Mouse (Mus musculus): ENCODE measurements around the gene Bicdl1. TPM values are rescaled to one million over a fixed set of nuclear protein-coding genes. Genes with fewer than 3 reads are reported as not detected.

The Bicdl1 gene
- total RNA-seq, 1 experiment from 2014 or later = 10.2 TPM

GRCm38 (mm10) chr5:115695191-115695770 is 36.1 kb downstream of the Bicdl1 start:
- no peak for ATAC-seq (replicated peaks; ENCODE audit: insufficient number of reproducible peaks, low FRiP score, low TSS enrichment, poor library complexity, severe bottlenecking)

- ATAC-seq (replicated peaks; ENCODE audit: insufficient number of reproducible peaks, low FRiP score, low TSS enrichment, poor library complexity, severe bottlenecking) = no peak
These were observed 38.1 kb downstream of the Bicdl1 start for GRCm38 (mm10) chr5:115693271-115693670.

GRCm38 (mm10) chr5:115686716-115687115 is 44.7 kb downstream of the Bicdl1 start:
- no peak for ATAC-seq (replicated peaks; ENCODE audit: insufficient number of reproducible peaks, low FRiP score, low TSS enrichment, poor library complexity, severe bottlenecking)

GRCm38 (mm10) chr5:115685126-115685525 is 46.3 kb downstream of the Bicdl1 start:
- ATAC-seq (replicated peaks; ENCODE audit: insufficient number of reproducible peaks, low FRiP score, low TSS enrichment, poor library complexity, severe bottlenecking) = no peak

- ATAC-seq (replicated peaks; ENCODE audit: insufficient number of reproducible peaks, low FRiP score, low TSS enrichment, poor library complexity, severe bottlenecking) = no peak
These were observed 59.6 kb downstream of the Bicdl1 start for GRCm38 (mm10) chr5:115671846-115672245.

- ATAC-seq (replicated peaks; ENCODE audit: insufficient number of reproducible peaks, low FRiP score, low TSS enrichment, poor library complexity, severe bottlenecking) = no peak
These were observed 61.0 kb downstream of the Bicdl1 start for GRCm38 (mm10) chr5:115670406-115670805.

- no peak for ATAC-seq (replicated peaks; ENCODE audit: insufficient number of reproducible peaks, low FRiP score, low TSS enrichment, poor library complexity, severe bottlenecking)
These were observed 61.4 kb downstream of the Bicdl1 start for GRCm38 (mm10) chr5:115669974-115670373.

GRCm38 (mm10) chr5:115668986-115669385 is 62.4 kb downstream of the Bicdl1 start:
- no peak for ATAC-seq (replicated peaks; ENCODE audit: insufficient number of reproducible peaks, low FRiP score, low TSS enrichment, poor library complexity, severe bottlenecking)

GRCm38 (mm10) chr5:115667894-115668293 is 63.5 kb downstream of the Bicdl1 start:
- no peak for ATAC-seq (replicated peaks; ENCODE audit: insufficient number of reproducible peaks, low FRiP score, low TSS enrichment, poor library complexity, severe bottlenecking)

- no peak for ATAC-seq (replicated peaks; ENCODE audit: insufficient number of reproducible peaks, low FRiP score, low TSS enrichment, poor library complexity, severe bottlenecking)
These were observed 64.2 kb downstream of the Bicdl1 start for GRCm38 (mm10) chr5:115667210-115667609.

GRCm38 (mm10) chr5:115666366-115667065 is 64.9 kb downstream of the Bicdl1 start:
- ATAC-seq (replicated peaks; ENCODE audit: insufficient number of reproducible peaks, low FRiP score, low TSS enrichment, poor library complexity, severe bottlenecking) = no peak

- ATAC-seq (replicated peaks; ENCODE audit: insufficient number of reproducible peaks, low FRiP score, low TSS enrichment, poor library complexity, severe bottlenecking) = no peak
These were observed 68.8 kb downstream of the Bicdl1 start for GRCm38 (mm10) chr5:115662658-115663057.

- no peak for ATAC-seq (replicated peaks; ENCODE audit: insufficient number of reproducible peaks, low FRiP score, low TSS enrichment, poor library complexity, severe bottlenecking)
These were observed 73.1 kb downstream of the Bicdl1 start for GRCm38 (mm10) chr5:115658352-115658751.

- no peak for ATAC-seq (replicated peaks; ENCODE audit: insufficient number of reproducible peaks, low FRiP score, low TSS enrichment, poor library complexity, severe bottlenecking)
These were observed 74.2 kb downstream of the Bicdl1 start for GRCm38 (mm10) chr5:115657234-115657633.

- no peak for ATAC-seq (replicated peaks; ENCODE audit: insufficient number of reproducible peaks, low FRiP score, low TSS enrichment, poor library complexity, severe bottlenecking)
These were observed 74.7 kb downstream of the Bicdl1 start for GRCm38 (mm10) chr5:115656677-115657076.

GRCm38 (mm10) chr5:115653776-115654175 is 77.6 kb downstream of the Bicdl1 start:
- ATAC-seq (replicated peaks; ENCODE audit: insufficient number of reproducible peaks, low FRiP score, low TSS enrichment, poor library complexity, severe bottlenecking) = no peak

- ATAC-seq (replicated peaks; ENCODE audit: insufficient number of reproducible peaks, low FRiP score, low TSS enrichment, poor library complexity, severe bottlenecking) = peak; percentile 95
These were observed 78.5 kb downstream of the Bicdl1 start for GRCm38 (mm10) chr5:115652681-115653575.

- no peak for ATAC-seq (replicated peaks; ENCODE audit: insufficient number of reproducible peaks, low FRiP score, low TSS enrichment, poor library complexity, severe bottlenecking)
These were observed 79.6 kb downstream of the Bicdl1 start for GRCm38 (mm10) chr5:115651821-115652220.

GRCm38 (mm10) chr5:115650885-115651284 is 80.5 kb downstream of the Bicdl1 start:
- no peak for ATAC-seq (replicated peaks; ENCODE audit: insufficient number of reproducible peaks, low FRiP score, low TSS enrichment, poor library complexity, severe bottlenecking)

Data from monocyte, adult 5-6 weeks (primary cell).